In the genomic region with DNA sequence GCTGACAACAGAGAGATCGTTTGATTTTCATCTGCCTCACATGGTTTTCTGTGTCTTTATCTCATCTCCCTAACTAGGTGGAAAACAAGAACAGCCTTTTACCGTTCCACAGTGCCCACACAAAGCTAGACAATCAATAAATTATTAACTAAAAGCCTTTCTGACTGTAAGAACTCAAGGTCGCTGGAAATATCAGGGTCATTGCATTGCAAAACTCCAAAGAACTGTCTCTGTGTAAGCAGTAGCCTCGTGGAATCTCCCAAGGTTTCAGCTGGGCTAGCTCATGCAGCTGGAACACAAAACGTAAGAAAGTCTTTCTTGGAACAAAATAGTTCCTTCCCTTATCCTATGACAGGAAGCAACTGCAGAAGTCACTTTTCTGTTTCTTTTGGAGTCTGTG, we compare ENCODE assay signal across 12 mouse cellular contexts.
DNase-seq lines count a peak whose midpoint lies in the region; ATAC-seq and TF ChIP-seq lines count a peak whose summit lies in the region.
"Had no signal": no experiment of that assay in that cellular context is flagged by ENCODE, and none has a peak within 500 bp of the region (broad histone marks: within the 10 kb centered on the region; RNA-seq: fewer than 3 reads in every experiment).

No protein-coding gene starts in this region.

- intact Hi-C loops in heart, postnatal 36 days (cut with DNase I): no loop called here

- H3K4me3 ChIP-seq in heart, embryonic 10.5 days: no peak overlapping the region
- H3K4me3 ChIP-seq in kidney, adult 2 months (ENCODE audit: insufficient read depth, low read depth, low read length): no peak overlapping the region
- H3K4me3 ChIP-seq in liver, embryonic 15.5 days (replicated peaks): no peak overlapping the region
- H3K4me3 ChIP-seq in thymus, adult 2 months (ENCODE audit: control insufficient read depth, insufficient read depth, low read length): no peak overlapping the region
- H3K4me3 ChIP-seq: hindbrain, embryonic 13.5 days; limb, embryonic 10.5 days had no signal

- no peaks in the 10 kb centered on the region for H3K9me3 ChIP-seq in heart, embryonic 10.5 days
- H3K9me3 ChIP-seq in liver, embryonic 15.5 days (replicated peaks): no peaks in the 10 kb centered on the region
- H3K9me3 ChIP-seq: hindbrain, embryonic 13.5 days; limb, embryonic 10.5 days had no signal

- H3K9ac ChIP-seq in liver, embryonic 15.5 days: no peak overlapping the region
- H3K9ac ChIP-seq: hindbrain, embryonic 13.5 days had no signal

- H3K4me1 ChIP-seq in heart, embryonic 10.5 days: peaks cover 32% of the 10 kb centered on the region
- peaks cover 41% of the 10 kb centered on the region for H3K4me1 ChIP-seq in kidney, adult 2 months (ENCODE audit: control insufficient read depth, insufficient read depth, low read length)
- H3K4me1 ChIP-seq in liver, embryonic 15.5 days (replicated peaks): peaks cover 16% of the 10 kb centered on the region; the same call in 1 of the 2 replicates
- peaks cover 11% of the 10 kb centered on the region for H3K4me1 ChIP-seq in thymus, adult 2 months (replicated peaks; ENCODE audit: control insufficient read depth, insufficient read depth, low read length)

- no peak for TF ChIP-seq POLR2A in kidney, adult 2 months (IDR thresholded peaks at IDR 0.05; ENCODE audit: low read depth, low read length)
- TF ChIP-seq POLR2A in thymus, adult 2 months (IDR thresholded peaks at IDR 0.05; ENCODE audit: control insufficient read depth, extremely low read depth, insufficient read depth, low read length, poor library complexity): no peak

- H3K27me3 ChIP-seq in heart, embryonic 10.5 days (ENCODE audit: insufficient read depth, poor library complexity, severe bottlenecking): no peaks in the 10 kb centered on the region
- no peaks in the 10 kb centered on the region for H3K27me3 ChIP-seq in kidney, adult 2 months (replicated peaks; ENCODE audit: control insufficient read depth, insufficient read depth, low read length)
- no peaks in the 10 kb centered on the region for H3K27me3 ChIP-seq in liver, embryonic 15.5 days
- no peaks in the 10 kb centered on the region for H3K27me3 ChIP-seq in thymus, adult 2 months (ENCODE audit: control insufficient read depth, insufficient read depth, low read length)
- H3K27me3 ChIP-seq: hindbrain, embryonic 13.5 days had no signal

- no peaks in the 10 kb centered on the region for H3K36me3 ChIP-seq in heart, embryonic 10.5 days
- H3K36me3 ChIP-seq in kidney, adult 2 months (ENCODE audit: control insufficient read depth, insufficient read depth, low read length): peaks cover 2% of the 10 kb centered on the region; the same call in 1 of the 2 replicates
- no peaks in the 10 kb centered on the region for H3K36me3 ChIP-seq in liver, embryonic 15.5 days (replicated peaks)
- no peaks in the 10 kb centered on the region for H3K36me3 ChIP-seq in thymus, adult 2 months (ENCODE audit: control insufficient read depth, insufficient read depth, low read length)
- H3K36me3 ChIP-seq: hindbrain, embryonic 13.5 days; limb, embryonic 10.5 days had no signal

- H3K27ac ChIP-seq in heart, embryonic 10.5 days: peak overlapping the region; percentile 62; the same call in 1 of the 2 replicates
- H3K27ac ChIP-seq in kidney, adult 2 months (ENCODE audit: insufficient read depth, low read depth, low read length): peak overlapping the region; percentile 100
- H3K27ac ChIP-seq in liver, embryonic 15.5 days (replicated peaks): peak overlapping the region; percentile 57; the same call in 1 of the 2 replicates
- H3K27ac ChIP-seq in thymus, adult 2 months (ENCODE audit: control insufficient read depth, insufficient read depth, low read length): no peak overlapping the region
- H3K27ac ChIP-seq: hindbrain, embryonic 13.5 days; limb, embryonic 10.5 days had no signal

- ATAC-seq in liver, embryonic 15.5 days (ENCODE audit: insufficient read depth): peak; percentile 46; the same call in 1 of the 2 replicates
- no peak for ATAC-seq in megakaryocyte-erythroid progenitor cell, adult 5-6 weeks (replicated peaks; ENCODE audit: low FRiP score, low TSS enrichment, poor library complexity, severe bottlenecking)

- WGBS in heart, embryonic 10.5 days: 33% methylated on average over 5 of the region's 5 CpGs
- 12% methylated on average over 5 of the region's 5 CpGs for WGBS in kidney, adult 2 months
- WGBS in liver, embryonic 15.5 days (ENCODE audit: insufficient replicate concordance): 23% methylated on average over 5 of the region's 5 CpGs
- 70% methylated on average over 5 of the region's 5 CpGs for WGBS in thymus, adult 2 months

- no peak overlapping the region for H3K4me2 ChIP-seq in liver, embryonic 15.5 days
- H3K4me2 ChIP-seq: hindbrain, embryonic 13.5 days; midbrain, embryonic 11.5 days had no signal

- no peak for TF ChIP-seq CTCF in kidney, adult 2 months (conservative IDR thresholded peaks at IDR 0.05; ENCODE audit: insufficient read depth, insufficient read length, low read depth, low read length)
- no peak for TF ChIP-seq CTCF in thymus, adult 2 months (IDR thresholded peaks at IDR 0.05; ENCODE audit: borderline replicate concordance, control insufficient read depth, extremely low read depth, insufficient read depth, low read length, poor library complexity)

- DNase-seq in heart, embryonic 10.5 days (ENCODE audit: low spot score): no peak
- DNase-seq in heart, postnatal 36 days: no peak
- peak; percentile 22 for DNase-seq in adrenal gland, postnatal 25 days
- DNase-seq in kidney, adult 2 months: peak; percentile 92
- DNase-seq in frontal cortex, postnatal 10 days (ENCODE audit: low spot score in 2 of 2): no peak
- DNase-seq in thymus, adult 2 months: no peak
- DNase-seq: B cell, adult 2 months had no signal

Comparison
In these comparisons a context has a peak if more than half of its experiments do, and no peak if none do; other contexts are left out.
1. DNase-seq: peak in adrenal gland, postnatal 25 days (single experiment) and kidney, adult 2 months (single experiment); none in heart, embryonic 10.5 days (single experiment), heart, postnatal 36 days (0 of 2), frontal cortex, postnatal 10 days (0 of 2) and thymus, adult 2 months (single experiment).